Mouse (Mus musculus) kidney, embryonic 15.5 days (tissue): ENCODE results near the gene Cxcl13. TPM values are rescaled to one million over a fixed set of nuclear protein-coding genes. Genes with fewer than 3 reads are reported as not detected.
"Not testable (repeated sequence)": the region's sequence is repeated elsewhere in the genome, so short reads cannot be mapped to it uniquely, and the experiment has no call there.

ENCODE experiments used
- ATAC-seq: fragments of 200-750 bp; cut with Nextera tagmentation; replicated peaks from 2 replicates; pipeline ENCODE4 v1.8.0; 2017; ENCODE audit warnings: moderate TSS enrichment; ENCODE audit not compliant: low FRiP score
- H3K27ac ChIP-seq: fragments of 300-500 bp; sonication (generic); 2 replicates; pipeline ENCODE4 v1.5.1; 2015; ENCODE audit warnings: mild to moderate bottlenecking, inconsistent platforms
- H3K27me3 ChIP-seq: fragments of 300-500 bp; sonication (generic); 2 replicates; pipeline ENCODE4 v1.6.1; 2015; ENCODE audit warnings: inconsistent platforms
- H3K36me3 ChIP-seq: fragments of 300-500 bp; sonication (generic); 2 replicates; pipeline ENCODE4 v1.6.1; 2015; ENCODE audit warnings: inconsistent platforms
- H3K4me1 ChIP-seq: fragments of 300-500 bp; sonication (generic); 2 replicates; pipeline ENCODE4 v1.6.1; 2015; ENCODE audit warnings: inconsistent platforms
- H3K4me2 ChIP-seq: fragments of 300-500 bp; sonication (generic); 2 replicates; pipeline ENCODE4 v1.6.1; 2015; ENCODE audit warnings: moderate library complexity, mild to moderate bottlenecking, inconsistent platforms
- H3K4me3 ChIP-seq: fragments of 300-500 bp; sonication (generic); replicated peaks from 2 replicates; pipeline ENCODE4 v1.5.1; 2015; ENCODE audit warnings: mild to moderate bottlenecking, inconsistent platforms
- H3K9ac ChIP-seq: fragments of 300-500 bp; sonication (generic); 2 replicates; pipeline ENCODE4 v1.6.1; 2015; ENCODE audit warnings: mild to moderate bottlenecking, inconsistent platforms
- H3K9me3 ChIP-seq: fragments of 300-500 bp; sonication (generic); replicated peaks from 2 replicates; pipeline ENCODE4 v1.6.1; 2016; ENCODE audit warnings: inconsistent platforms
- WGBS: fragments of 180-500 bp; shearing (Covaris S2); methylation state at CpG from one replicate; pipeline ENCODE4 v1.1.7; 2015; ENCODE audit warnings: mixed read lengths; 5-methylcytosine and 5-hydroxymethylcytosine counted together
- polyA plus RNA-seq: library from polyadenylated mRNA; unstranded; fragments of >200 nt; fragmentation: Nextera tagmentation; extraction: Ambion mirVana; gene quantifications from 2 replicates; pipeline ENCODE4 v1.2.1, GENCODE M21; 2015

The Cxcl13 gene
- polyA plus RNA-seq, 1 experiment from 2014 or later = 8.9 TPM

- Histone ChIP-seq H3K9ac (no peak overlapping the region), H3K36me3 (no peaks in the 10 kb centered on the region), H3K4me1 (peaks cover 5% of the 10 kb centered on the region), H3K4me2 (no peak overlapping the region), H3K9me3 (no peaks in the 10 kb centered on the region), H3K27me3 (no peaks in the 10 kb centered on the region), H3K4me3 (no peak overlapping the region), H3K27ac (no peak overlapping the region)
- no peak for ATAC-seq
- WGBS = 17% methylated on average over 3 of the region's 3 CpGs
Observed at GRCm38 (mm10) chr5:95945120-95945519, 11.6 kb upstream of the Cxcl13 start.

DNA sequence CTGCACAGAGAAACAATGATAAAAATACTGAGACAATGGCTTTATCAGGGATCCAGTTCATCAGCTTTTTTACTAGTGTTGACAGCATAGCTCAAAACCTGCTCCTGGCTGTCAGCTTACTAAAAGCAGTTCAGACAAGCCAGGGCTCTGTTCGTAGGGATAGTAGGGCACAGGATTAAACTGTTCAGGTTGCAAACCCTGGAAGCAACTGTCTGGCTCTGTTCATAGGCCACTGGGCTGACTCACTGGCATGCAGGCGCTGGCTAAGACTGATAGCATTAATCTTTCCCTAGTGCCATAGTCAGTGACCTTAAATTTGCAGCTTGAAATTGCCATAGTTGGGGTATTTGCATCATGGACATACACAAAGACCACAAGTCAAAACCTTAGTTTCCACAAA lies 10.4 kb upstream of the Cxcl13 start:
- H3K4me2 ChIP-seq = no peak overlapping the region
- no peaks in the 10 kb centered on the region for H3K27me3 ChIP-seq
- H3K27ac ChIP-seq = no peak overlapping the region
- no peak overlapping the region for H3K9ac ChIP-seq
- no peak for ATAC-seq
- no peak overlapping the region for H3K4me3 ChIP-seq
- H3K4me1 ChIP-seq = peaks cover 7% of the 10 kb centered on the region
- WGBS = 82% methylated on average over 2 of the region's 2 CpGs
- no peaks in the 10 kb centered on the region for H3K9me3 ChIP-seq
- H3K36me3 ChIP-seq = no peaks in the 10 kb centered on the region

GRCm38 (mm10) chr5:95948641-95949040 lies 8.1 kb upstream of the Cxcl13 start:
- 81% methylated on average over 3 of the region's 3 CpGs for WGBS
- no peak overlapping the region for H3K27ac ChIP-seq
- H3K27me3 ChIP-seq = no peaks in the 10 kb centered on the region
- H3K4me3 ChIP-seq = no peak overlapping the region
- H3K9me3 ChIP-seq = no peaks in the 10 kb centered on the region
- H3K4me2 ChIP-seq = no peak overlapping the region
- H3K36me3 ChIP-seq = no peaks in the 10 kb centered on the region
- H3K4me1 ChIP-seq = peaks cover 7% of the 10 kb centered on the region
- ATAC-seq = no peak
- H3K9ac ChIP-seq = no peak overlapping the region

DNA sequence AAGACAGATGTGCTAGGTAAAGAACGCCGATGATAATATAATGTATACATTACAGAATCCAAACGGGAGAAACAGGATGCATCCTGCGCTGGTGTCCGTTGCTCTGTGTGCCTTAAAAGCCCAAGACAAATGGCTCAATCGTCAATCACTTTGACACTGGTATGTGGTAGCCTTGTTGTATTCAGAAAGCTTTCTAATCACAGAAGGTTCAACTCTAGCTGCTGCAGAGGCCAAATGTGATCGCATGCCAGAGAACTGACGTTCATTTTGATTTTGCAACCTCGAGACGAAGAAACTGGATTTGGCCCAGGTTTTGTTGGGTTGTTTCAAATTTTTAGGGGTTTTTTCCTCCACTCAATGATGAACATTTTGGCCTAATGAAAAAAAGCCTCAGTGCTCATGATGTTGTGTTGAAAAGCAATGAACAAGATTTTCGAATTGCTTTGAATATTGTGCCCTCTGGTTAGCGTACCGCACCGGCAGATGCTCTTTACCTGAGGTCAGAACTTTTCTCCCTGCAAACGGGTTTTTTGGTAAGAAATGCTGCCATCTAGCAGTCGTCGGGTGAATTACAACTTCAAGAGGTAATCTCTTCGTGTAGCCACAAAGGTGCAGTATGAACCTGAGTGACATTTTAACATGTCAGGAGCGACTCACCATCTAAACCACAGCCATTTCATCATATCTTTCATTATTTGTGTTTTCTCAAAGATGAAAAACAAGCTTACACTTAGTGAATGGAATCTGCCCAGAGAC lies 6.6 kb upstream of the Cxcl13 start:
- Histone ChIP-seq H3K27me3 (no peaks in the 10 kb centered on the region), H3K9ac (no peak overlapping the region), H3K36me3 (no peaks in the 10 kb centered on the region), H3K4me1 (peaks cover 7% of the 10 kb centered on the region), H3K4me3 (no peak overlapping the region), H3K9me3 (no peaks in the 10 kb centered on the region), H3K4me2 (peak overlapping the region; percentile 30; the same call in 1 of the 2 replicates), H3K27ac (no peak overlapping the region)
- ATAC-seq = no peak
- WGBS = 24% methylated on average over 19 of the region's 19 CpGs

GRCm38 (mm10) chr5:95964940-95965339 lies 8.2 kb downstream of the Cxcl13 start:
- no peak overlapping the region for H3K9ac ChIP-seq
- ATAC-seq = no peak
- H3K9me3 ChIP-seq = no peaks in the 10 kb centered on the region
- H3K27ac ChIP-seq = no peak overlapping the region
- no peak overlapping the region for H3K4me2 ChIP-seq
- no peaks in the 10 kb centered on the region for H3K4me1 ChIP-seq
- H3K36me3 ChIP-seq = no peaks in the 10 kb centered on the region
- H3K4me3 ChIP-seq = no peak overlapping the region
- 50% methylated on average over 2 of the region's 2 CpGs for WGBS
- no peaks in the 10 kb centered on the region for H3K27me3 ChIP-seq

GRCm38 (mm10) chr5:95966621-95967020 lies 9.9 kb downstream of the Cxcl13 start:
- H3K36me3 ChIP-seq = no peaks in the 10 kb centered on the region
- no peak overlapping the region for H3K27ac ChIP-seq
- 17% methylated on average over 2 of the region's 2 CpGs for WGBS
- no peak overlapping the region for H3K9ac ChIP-seq
- no peaks in the 10 kb centered on the region for H3K27me3 ChIP-seq
- no peaks in the 10 kb centered on the region for H3K9me3 ChIP-seq
- no peak overlapping the region for H3K4me3 ChIP-seq
- no peak; the same call in 1 of the 2 replicates for ATAC-seq
- no peak overlapping the region for H3K4me2 ChIP-seq
- H3K4me1 ChIP-seq = no peaks in the 10 kb centered on the region

- ATAC-seq = no peak
- Histone ChIP-seq H3K9ac (no peak overlapping the region), H3K36me3 (no peaks in the 10 kb centered on the region), H3K4me2 (no peak overlapping the region), H3K9me3 (no peaks in the 10 kb centered on the region), H3K4me1 (no peaks in the 10 kb centered on the region), H3K27ac (no peak overlapping the region), H3K27me3 (no peaks in the 10 kb centered on the region), H3K4me3 (no peak overlapping the region)
- 40% methylated on average over 6 of the region's 6 CpGs for whole genome bisulfite sequencing
Observed at GRCm38 (mm10) chr5:95970845-95971244, 14.1 kb downstream of the Cxcl13 start.

DNA sequence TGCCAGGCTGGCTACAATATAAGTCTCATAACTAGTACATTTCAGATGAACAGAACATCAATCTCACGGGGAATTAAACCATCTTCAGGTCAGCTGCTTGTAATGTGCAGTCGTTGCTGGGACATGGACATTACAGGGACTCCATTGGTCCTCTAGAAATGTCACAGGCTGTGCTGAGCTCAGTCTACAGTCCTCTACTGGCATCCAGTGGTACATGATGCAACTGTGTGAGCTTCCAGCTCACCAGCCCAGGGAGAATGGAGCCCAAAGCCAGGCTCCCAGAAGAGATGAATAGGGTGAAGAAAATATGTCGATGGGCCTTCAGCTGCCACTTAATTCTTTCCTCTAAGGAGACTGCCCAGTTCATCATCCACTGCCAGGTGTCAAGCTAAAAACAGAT lies 15.5 kb downstream of the Cxcl13 start:
- no peak overlapping the region for H3K27ac ChIP-seq
- H3K4me2 ChIP-seq = no peak overlapping the region
- no peaks in the 10 kb centered on the region for H3K36me3 ChIP-seq
- H3K27me3 ChIP-seq = no peaks in the 10 kb centered on the region
- ATAC-seq = no peak
- no peaks in the 10 kb centered on the region for H3K4me1 ChIP-seq
- no peaks in the 10 kb centered on the region for H3K9me3 ChIP-seq
- WGBS = 72% methylated on average over 3 of the region's 3 CpGs
- H3K9ac ChIP-seq = no peak overlapping the region
- H3K4me3 ChIP-seq = no peak overlapping the region

GRCm38 (mm10) chr5:95973806-95974205 lies 17.1 kb downstream of the Cxcl13 start:
- not testable (repeated sequence) for H3K4me1 ChIP-seq, ATAC-seq, H3K27me3 ChIP-seq, H3K9me3 ChIP-seq, H3K27ac ChIP-seq, H3K9ac ChIP-seq, H3K36me3 ChIP-seq
- peak overlapping the region; percentile 56 for H3K4me2 ChIP-seq
- H3K4me3 ChIP-seq = peak overlapping the region; percentile 28
- WGBS = 36% methylated on average over 34 of the region's 34 CpGs

DNA sequence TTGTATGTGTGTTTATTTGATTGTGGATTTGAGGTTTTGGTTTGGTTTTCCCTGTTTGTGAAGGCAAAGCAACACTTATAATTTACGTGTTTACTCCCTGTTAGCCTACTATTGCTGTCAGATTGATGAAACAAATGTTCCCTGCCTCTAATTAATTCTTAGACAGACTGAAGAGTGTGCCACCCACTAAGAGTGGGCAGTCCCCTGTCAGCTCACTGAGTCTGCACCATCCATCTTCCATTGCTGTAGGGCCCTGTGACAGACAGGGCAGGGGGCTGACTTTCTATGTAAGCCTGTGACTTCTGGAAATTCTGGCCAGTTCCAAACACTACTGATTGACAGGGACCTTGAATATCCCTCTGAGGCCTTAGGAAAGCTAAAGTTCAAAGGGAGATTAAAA lies 19.5 kb downstream of the Cxcl13 start:
- Histone ChIP-seq H3K9me3 (no peaks in the 10 kb centered on the region), H3K4me2 (no peak overlapping the region), H3K9ac (no peak overlapping the region), H3K27me3 (no peaks in the 10 kb centered on the region), H3K4me1 (no peaks in the 10 kb centered on the region), H3K4me3 (no peak overlapping the region), H3K36me3 (no peaks in the 10 kb centered on the region), H3K27ac (no peak overlapping the region)
- WGBS = 87% methylated on average over 1 of the region's 1 CpGs
- ATAC-seq = no peak

GRCm38 (mm10) chr5:95983797-95984486 lies 27.2 kb downstream of the Cxcl13 start:
- Histone ChIP-seq H3K9me3 (no peaks in the 10 kb centered on the region), H3K27me3 (no peaks in the 10 kb centered on the region), H3K36me3 (no peaks in the 10 kb centered on the region), H3K27ac (no peak overlapping the region), H3K4me1 (peaks cover 4% of the 10 kb centered on the region; the same call in 1 of the 2 replicates), H3K9ac (no peak overlapping the region), H3K4me2 (no peak overlapping the region), H3K4me3 (no peak overlapping the region)
- WGBS = 17% methylated on average over 5 of the region's 5 CpGs
- ATAC-seq = peak; percentile 67; the same call in 1 of the 2 replicates

GRCm38 (mm10) chr5:95991339-95992292 lies 34.9 kb downstream of the Cxcl13 start:
- Histone ChIP-seq H3K27ac (no peak overlapping the region), H3K9ac (no peak overlapping the region), H3K4me3 (no peak overlapping the region), H3K4me2 (no peak overlapping the region), H3K4me1 (no peaks in the 10 kb centered on the region), H3K27me3 (no peaks in the 10 kb centered on the region), H3K36me3 (no peaks in the 10 kb centered on the region), H3K9me3 (no peaks in the 10 kb centered on the region)
- 20% methylated on average over 12 of the region's 12 CpGs for WGBS
- no peak; the same call in 1 of the 2 replicates for ATAC-seq
